Comparison of ENCODE assay signal across 41 mouse cellular contexts in genomic region chr9:25123590-25123989, GRCm38 (mm10). TPM values are rescaled to one million over a fixed set of nuclear protein-coding genes. Genes with fewer than 3 reads are reported as not detected.
"Had no signal": no experiment of that assay in that cellular context is flagged by ENCODE, and none has a peak within 500 bp of the region (broad histone marks: within the 10 kb centered on the region; RNA-seq: fewer than 3 reads in every experiment).

No protein-coding gene starts in this region.

RNA-seq across cellular contexts. Expression of gene Gm10181, which starts 34.4 kb away (rescaled TPM):
- total RNA-seq: heart, postnatal 10 days; heart, postnatal 14 days; heart, postnatal 25 days; heart, postnatal 36 days; heart, postnatal 4 days; hematopoietic stem cell, adult 5-6 weeks; hindbrain, postnatal 0 days; layer of hippocampus, adult 18-20 months; layer of hippocampus, adult 2 months; layer of hippocampus, adult 8-10 months; layer of hippocampus, postnatal 10 days; layer of hippocampus, postnatal 14 days; layer of hippocampus, postnatal 25 days; layer of hippocampus, postnatal 36 days; left cerebral cortex, adult 18-20 months; left cerebral cortex, adult 2 months; left cerebral cortex, adult 8-10 months had no signal
- polyA plus RNA-seq: heart, embryonic 12.5 days; heart, embryonic 13.5 days; heart, embryonic 14.5 days; heart, embryonic 15.5 days; heart, embryonic 16.5 days; heart, postnatal 0 days; hindbrain, embryonic 10.5 days; hindbrain, embryonic 11.5 days; hindbrain, embryonic 12.5 days; hindbrain, embryonic 13.5 days; hindbrain, embryonic 14.5 days; hindbrain, embryonic 15.5 days; hindbrain, embryonic 16.5 days; hindbrain, postnatal 0 days; inflammation-experienced regulatory T-cells, adult 6 months; intestine, embryonic 14.5 days; intestine, embryonic 15.5 days; intestine, embryonic 16.5 days; intestine, postnatal 0 days; kidney, adult 2 months; kidney, embryonic 14.5 days; kidney, embryonic 15.5 days; kidney, embryonic 16.5 days; kidney, postnatal 0 days; large intestine, adult 2 months had no signal
